Mouse (Mus musculus): ENCODE data around the gene Cdc42ep1. TPM values are rescaled to one million over a fixed set of nuclear protein-coding genes. Genes with fewer than 3 reads are reported as not detected.

The Cdc42ep1 gene
- polyA plus RNA-seq, 1 experiment from 2014 or later, result 11.5 TPM

GRCm38 (mm10) chr15:78807141-78807540, 35.3 kb upstream of the Cdc42ep1 start:
- Histone ChIP-seq H3K27me3 (peaks cover 46% of the 10 kb centered on the region), H3K4me3 (no peak overlapping the region), H3K4me2 (no peak overlapping the region), H3K9ac (no peak overlapping the region), H3K36me3 (no peaks in the 10 kb centered on the region), H3K27ac (replicated peaks) (no peak overlapping the region), H3K4me1 (replicated peaks) (peaks cover 31% of the 10 kb centered on the region), H3K9me3 (no peaks in the 10 kb centered on the region)
- no peak for ATAC-seq (ENCODE audit: low read depth)
- 86% methylated on average over 3 of the region's 3 CpGs for WGBS

- no peak for ATAC-seq (ENCODE audit: low read depth)
- no peak overlapping the region for H3K9ac ChIP-seq
- no peak overlapping the region for H3K4me3 ChIP-seq
- peaks cover 27% of the 10 kb centered on the region for H3K27me3 ChIP-seq
- no peaks in the 10 kb centered on the region for H3K36me3 ChIP-seq
- no peaks in the 10 kb centered on the region for H3K9me3 ChIP-seq
- H3K4me1 ChIP-seq (replicated peaks), result peaks cover 13% of the 10 kb centered on the region; the same call in 1 of the 2 replicates
- no peak overlapping the region for H3K4me2 ChIP-seq
- 85% methylated on average over 2 of the region's 2 CpGs for WGBS
- no peak overlapping the region for H3K27ac ChIP-seq (replicated peaks)
Measured at GRCm38 (mm10) chr15:78808980-78809379, 33.4 kb upstream of the Cdc42ep1 start.

- no peak overlapping the region for H3K27ac ChIP-seq (replicated peaks)
- peaks cover 20% of the 10 kb centered on the region for H3K27me3 ChIP-seq
- WGBS, result 66% methylated on average over 9 of the region's 9 CpGs
- no peak overlapping the region for H3K9ac ChIP-seq
- H3K9me3 ChIP-seq, result no peaks in the 10 kb centered on the region
- no peak overlapping the region for H3K4me2 ChIP-seq
- ATAC-seq (ENCODE audit: low read depth), result no peak
- no peaks in the 10 kb centered on the region for H3K36me3 ChIP-seq
- H3K4me3 ChIP-seq, result no peak overlapping the region
- H3K4me1 ChIP-seq (replicated peaks), result peaks cover 10% of the 10 kb centered on the region; the same call in 1 of the 2 replicates
Measured at GRCm38 (mm10) chr15:78809739-78810138, 32.7 kb upstream of the Cdc42ep1 start.

- H3K27ac ChIP-seq (replicated peaks), result no peak overlapping the region
- H3K27me3 ChIP-seq, result peaks cover 16% of the 10 kb centered on the region
- WGBS, result 75% methylated on average over 9 of the region's 9 CpGs
- no peak for ATAC-seq (ENCODE audit: low read depth)
- no peaks in the 10 kb centered on the region for H3K9me3 ChIP-seq
- H3K4me1 ChIP-seq (replicated peaks), result peaks cover 10% of the 10 kb centered on the region; the same call in 1 of the 2 replicates
- no peak overlapping the region for H3K4me3 ChIP-seq
- H3K9ac ChIP-seq, result no peak overlapping the region
- no peaks in the 10 kb centered on the region for H3K36me3 ChIP-seq
- no peak overlapping the region for H3K4me2 ChIP-seq
Measured at GRCm38 (mm10) chr15:78810146-78810545, 32.3 kb upstream of the Cdc42ep1 start.

- H3K27me3 ChIP-seq, result no peaks in the 10 kb centered on the region
- peaks cover 10% of the 10 kb centered on the region; the same call in 1 of the 2 replicates for H3K4me1 ChIP-seq (replicated peaks)
- 89% methylated on average over 4 of the region's 4 CpGs for WGBS
- no peak overlapping the region for H3K9ac ChIP-seq
- no peaks in the 10 kb centered on the region for H3K36me3 ChIP-seq
- no peaks in the 10 kb centered on the region for H3K9me3 ChIP-seq
- H3K4me3 ChIP-seq, result no peak overlapping the region
- no peak for ATAC-seq (ENCODE audit: low read depth)
- no peak overlapping the region for H3K4me2 ChIP-seq
- H3K27ac ChIP-seq (replicated peaks), result no peak overlapping the region
Measured at GRCm38 (mm10) chr15:78813603-78814002, 28.8 kb upstream of the Cdc42ep1 start.

GRCm38 (mm10) chr15:78815314-78816073, 26.9 kb upstream of the Cdc42ep1 start:
- Histone ChIP-seq H3K27ac (replicated peaks) (0 out of 2 replicates have a peak overlapping the region, but pooled peaks have one; percentile 29), H3K36me3 (no peaks in the 10 kb centered on the region), H3K27me3 (no peaks in the 10 kb centered on the region), H3K4me3 (no peak overlapping the region), H3K4me2 (no peak overlapping the region), H3K4me1 (replicated peaks) (peaks cover 4% of the 10 kb centered on the region; the same call in 1 of the 2 replicates), H3K9me3 (no peaks in the 10 kb centered on the region), H3K9ac (no peak overlapping the region)
- ATAC-seq (ENCODE audit: low read depth), result no peak
- 46% methylated on average over 11 of the region's 11 CpGs for WGBS

GRCm38 (mm10) chr15:78816074-78816391, 26.4 kb upstream of the Cdc42ep1 start:
- 0 out of 2 replicates have a peak overlapping the region, but pooled peaks have one; percentile 29 for H3K27ac ChIP-seq (replicated peaks)
- H3K9me3 ChIP-seq, result no peaks in the 10 kb centered on the region
- H3K36me3 ChIP-seq, result no peaks in the 10 kb centered on the region
- H3K4me2 ChIP-seq, result no peak overlapping the region
- H3K4me3 ChIP-seq, result no peak overlapping the region
- H3K27me3 ChIP-seq, result no peaks in the 10 kb centered on the region
- no peak for ATAC-seq (ENCODE audit: low read depth)
- no peak overlapping the region for H3K9ac ChIP-seq
- peaks cover 4% of the 10 kb centered on the region; the same call in 1 of the 2 replicates for H3K4me1 ChIP-seq (replicated peaks)
- WGBS, result 52% methylated on average over 6 of the region's 6 CpGs

GRCm38 (mm10) chr15:78826213-78827204, 15.9 kb upstream of the Cdc42ep1 start:
- ATAC-seq (ENCODE audit: low read depth), result peak; percentile 70
- Histone ChIP-seq H3K9me3 (no peaks in the 10 kb centered on the region), H3K4me2 (no peak overlapping the region), H3K27ac (replicated peaks) (no peak overlapping the region), H3K9ac (no peak overlapping the region), H3K27me3 (peaks cover 19% of the 10 kb centered on the region; the same call in 1 of the 2 replicates), H3K4me3 (no peak overlapping the region), H3K4me1 (replicated peaks) (peaks cover 6% of the 10 kb centered on the region; the same call in 1 of the 2 replicates), H3K36me3 (no peaks in the 10 kb centered on the region)
- WGBS, result 22% methylated on average over 28 of the region's 28 CpGs

GRCm38 (mm10) chr15:78828315-78828714, 14.1 kb upstream of the Cdc42ep1 start:
- ATAC-seq (ENCODE audit: low read depth), result no peak
- Histone ChIP-seq H3K9me3 (no peaks in the 10 kb centered on the region), H3K9ac (peak overlapping the region; percentile 27; the same call in 1 of the 2 replicates), H3K4me1 (replicated peaks) (peaks cover 22% of the 10 kb centered on the region), H3K27me3 (peaks cover 19% of the 10 kb centered on the region; the same call in 1 of the 2 replicates), H3K4me2 (no peak overlapping the region), H3K36me3 (no peaks in the 10 kb centered on the region), H3K4me3 (no peak overlapping the region), H3K27ac (replicated peaks) (no peak overlapping the region)
- 22% methylated on average over 5 of the region's 5 CpGs for WGBS

- WGBS, result 87% methylated on average over 1 of the region's 1 CpGs
Measured at GRCm38 (mm10) chr15:78829636-78830035, 12.8 kb upstream of the Cdc42ep1 start.

GRCm38 (mm10) chr15:78830742-78831719, 11.4 kb upstream of the Cdc42ep1 start:
- H3K27ac ChIP-seq (replicated peaks), result no peak overlapping the region
- no peak overlapping the region for H3K4me2 ChIP-seq
- no peak for ATAC-seq (ENCODE audit: low read depth)
- H3K4me1 ChIP-seq (replicated peaks), result peaks cover 49% of the 10 kb centered on the region
- H3K9me3 ChIP-seq, result no peaks in the 10 kb centered on the region
- no peak overlapping the region for H3K4me3 ChIP-seq
- no peak overlapping the region for H3K9ac ChIP-seq
- 62% methylated on average over 10 of the region's 10 CpGs for WGBS
- peaks cover 19% of the 10 kb centered on the region; the same call in 1 of the 2 replicates for H3K27me3 ChIP-seq
- no peaks in the 10 kb centered on the region for H3K36me3 ChIP-seq

More at GRCm38 (mm10) chr15:78829636-78830035, 12.8 kb upstream of the Cdc42ep1 start:
- H3K4me3 ChIP-seq, result no peak overlapping the region
- H3K27ac ChIP-seq (replicated peaks), result no peak overlapping the region
- H3K4me2 ChIP-seq, result no peak overlapping the region
- H3K9ac ChIP-seq, result no peak overlapping the region
- peaks cover 19% of the 10 kb centered on the region; the same call in 1 of the 2 replicates for H3K27me3 ChIP-seq
- H3K9me3 ChIP-seq, result no peaks in the 10 kb centered on the region
- no peak for ATAC-seq (ENCODE audit: low read depth)
- no peaks in the 10 kb centered on the region for H3K36me3 ChIP-seq
- H3K4me1 ChIP-seq (replicated peaks), result peaks cover 35% of the 10 kb centered on the region

Measured in neural tube, embryonic 13.5 days (tissue).